Mouse (Mus musculus) forebrain, embryonic 14.5 days (tissue): ENCODE measurements at regions not wholly inside any gene's neighbourhood (a gene's known extent, or its start where the extent isn't known, plus 50 kb on each side); places are given as distances from the start of the nearest gene placed in this dataset.

Experiments
- ATAC-seq: fragments of 200-750 bp; cut with Nextera tagmentation; 2 replicates; pipeline ENCODE4 v1.8.0; 2017; ENCODE audit warnings: mild to moderate bottlenecking, moderate library complexity
- DNase-seq: peaks from one replicate; pipeline ENCODE4 v3.0.0-alpha.2; 2015; ENCODE audit warnings: low spot score
- H3K27ac ChIP-seq: fragments of 300-500 bp; sonication (generic); 2 replicates; pipeline ENCODE4 v1.5.1; 2014; ENCODE audit warnings: low read depth, mild to moderate bottlenecking, control low read depth, low read length, moderate library complexity
- H3K27me3 ChIP-seq: fragments of 300-500 bp; sonication (generic); replicated peaks from 2 replicates; pipeline ENCODE4 v1.6.1; 2014; ENCODE audit warnings: low read length, control low read depth, mixed read lengths; ENCODE audit not compliant: control insufficient read depth, insufficient read depth
- H3K36me3 ChIP-seq: fragments of 300-500 bp; sonication (generic); 2 replicates; pipeline ENCODE4 v1.6.1; 2014; ENCODE audit warnings: low read length, control low read depth; ENCODE audit not compliant: control insufficient read depth, insufficient read depth
- H3K4me1 ChIP-seq: fragments of 300-500 bp; sonication (generic); 2 replicates; pipeline ENCODE4 v1.6.1; 2014; ENCODE audit warnings: antibody characterized with exemption, low read length, control low read depth; ENCODE audit not compliant: control insufficient read depth, insufficient read depth
- H3K4me2 ChIP-seq: fragments of 300-500 bp; sonication (generic); 2 replicates; pipeline ENCODE4 v1.6.1; 2014; ENCODE audit warnings: mild to moderate bottlenecking, control low read depth, low read length
- H3K4me3 ChIP-seq: fragments of 300-500 bp; sonication (generic); 2 replicates; pipeline ENCODE4 v1.5.1; 2014; ENCODE audit warnings: low read depth, low read length, control low read depth
- H3K9ac ChIP-seq: fragments of 300-500 bp; sonication (generic); 2 replicates; pipeline ENCODE4 v1.6.1; 2014; ENCODE audit warnings: mild to moderate bottlenecking, low read length, control low read depth, moderate library complexity
- H3K9me3 ChIP-seq: fragments of 300-500 bp; sonication (generic); replicated peaks from 2 replicates; pipeline ENCODE4 v1.6.1; 2016; ENCODE audit warnings: low read length, control low read depth, mixed read lengths; ENCODE audit not compliant: control insufficient read depth
- WGBS: fragments of 180-500 bp; shearing (Covaris S2); extraction: QIAGEN DNeasy Blood & Tissue Kit; methylation state at CpG from one replicate; pipeline ENCODE4 v1.1.7; 2014; 5-methylcytosine and 5-hydroxymethylcytosine counted together

GRCm38 (mm10) chr8:59265685-59266084 is 353.2 kb upstream of the Galntl6 start:
- no peaks in the 10 kb centered on the region for H3K9me3 ChIP-seq
- H3K36me3 ChIP-seq: no peaks in the 10 kb centered on the region
- no peak overlapping the region for H3K4me2 ChIP-seq
- no peaks in the 10 kb centered on the region for H3K27me3 ChIP-seq
- H3K27ac ChIP-seq: no peak overlapping the region
- no peaks in the 10 kb centered on the region for H3K4me1 ChIP-seq
- DNase-seq (no peak), ATAC-seq (no peak)
- H3K9ac ChIP-seq: no peak overlapping the region
- no peak overlapping the region for H3K4me3 ChIP-seq

DNA sequence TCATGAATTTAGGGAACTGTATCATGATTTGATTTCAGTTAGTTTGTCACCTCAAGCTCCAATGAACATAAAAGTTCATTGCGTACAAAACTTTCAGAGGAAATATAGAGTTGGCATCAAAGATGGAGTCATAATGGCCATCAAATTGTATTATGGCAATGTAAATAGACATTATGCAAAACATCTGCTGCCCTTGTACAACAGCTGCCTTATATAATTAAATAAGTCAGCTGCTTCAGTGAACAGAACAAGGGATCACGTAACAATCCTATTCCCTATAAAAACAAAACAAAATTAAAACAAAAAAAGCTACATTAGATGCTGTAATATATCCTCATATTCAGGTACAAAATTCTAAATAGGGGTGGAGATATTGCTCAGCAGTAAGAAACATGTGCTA is 320.4 kb upstream of the Galntl6 start:
- Histone ChIP-seq H3K9me3 (no peaks in the 10 kb centered on the region), H3K27ac (no peak overlapping the region), H3K9ac (no peak overlapping the region), H3K4me2 (no peak overlapping the region), H3K36me3 (no peaks in the 10 kb centered on the region), H3K27me3 (no peaks in the 10 kb centered on the region), H3K4me3 (no peak overlapping the region), H3K4me1 (no peaks in the 10 kb centered on the region)
- DNase-seq: no peak
- no peak for ATAC-seq
- WGBS: 86% methylated on average over 2 of the region's 2 CpGs

DNA sequence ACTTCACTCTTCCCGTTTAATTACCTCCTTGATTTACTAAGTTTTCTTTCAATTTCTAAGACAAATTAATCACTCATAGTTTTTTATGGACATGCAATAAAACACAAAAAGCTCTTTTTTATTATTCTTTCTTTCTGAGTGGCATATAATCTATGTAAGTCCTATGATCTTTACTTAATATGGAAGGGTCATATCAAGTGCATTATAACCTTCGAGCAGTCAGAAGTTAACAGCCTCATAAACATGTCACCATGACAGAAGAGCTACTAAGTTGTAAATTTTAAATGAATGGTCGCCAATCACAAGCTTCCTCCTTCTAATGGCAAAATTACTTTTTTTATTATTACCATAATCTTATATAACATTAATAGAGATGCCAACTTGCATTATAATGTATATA is 312.2 kb upstream of the Galntl6 start:
- DNase-seq: no peak
- Histone ChIP-seq H3K27me3 (no peaks in the 10 kb centered on the region), H3K27ac (no peak overlapping the region), H3K36me3 (no peaks in the 10 kb centered on the region), H3K4me3 (no peak overlapping the region), H3K9me3 (no peaks in the 10 kb centered on the region), H3K4me1 (no peaks in the 10 kb centered on the region), H3K9ac (no peak overlapping the region), H3K4me2 (no peak overlapping the region)
- 85% methylated on average over 3 of the region's 3 CpGs for WGBS
- no peak for ATAC-seq

DNA sequence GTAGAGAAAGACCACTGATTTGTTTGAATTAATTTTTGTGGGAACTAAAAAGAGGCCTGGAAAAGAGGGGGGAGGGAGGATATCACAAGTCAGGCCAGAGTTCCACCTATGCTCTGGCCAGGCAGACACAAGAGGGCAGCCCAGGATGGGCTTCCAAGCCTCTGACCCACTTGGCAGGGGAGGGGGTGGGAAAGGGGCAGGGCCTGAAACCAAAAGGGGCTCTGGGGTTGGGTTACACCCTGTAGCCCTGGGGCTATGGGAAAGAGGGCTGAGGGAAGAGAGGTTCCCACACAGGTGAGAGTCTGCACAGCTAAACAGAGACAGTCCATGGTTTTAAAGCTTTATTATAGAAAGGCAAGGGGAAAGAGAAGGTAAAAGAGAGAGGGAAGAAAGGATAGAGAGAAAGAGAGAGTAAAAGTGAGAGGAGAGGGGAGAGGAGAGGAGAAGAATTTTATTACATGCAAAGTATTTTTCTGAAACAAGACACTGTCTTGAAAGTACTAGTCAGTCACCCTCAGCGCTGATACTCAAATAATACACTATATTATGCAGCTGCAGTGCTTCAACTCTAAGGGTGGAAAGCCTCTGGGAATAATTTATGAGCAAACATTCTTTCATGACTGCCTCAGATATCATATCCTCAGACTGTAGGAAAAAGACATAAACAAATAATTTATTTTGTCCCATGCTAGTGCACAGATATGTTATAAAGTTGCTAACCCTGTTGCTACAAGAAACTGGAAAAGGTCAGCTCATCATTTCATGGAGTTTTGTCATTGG is 262.3 kb upstream of the Galntl6 start:
- ATAC-seq: no peak
- no peaks in the 10 kb centered on the region for H3K9me3 ChIP-seq
- DNase-seq: no peak
- no peak overlapping the region for H3K4me3 ChIP-seq
- H3K36me3 ChIP-seq: no peaks in the 10 kb centered on the region
- no peaks in the 10 kb centered on the region for H3K27me3 ChIP-seq
- no peak overlapping the region for H3K4me2 ChIP-seq
- H3K27ac ChIP-seq: no peak overlapping the region
- no peaks in the 10 kb centered on the region for H3K4me1 ChIP-seq
- WGBS: 51% methylated on average over 1 of the region's 1 CpGs
- H3K9ac ChIP-seq: no peak overlapping the region

DNA sequence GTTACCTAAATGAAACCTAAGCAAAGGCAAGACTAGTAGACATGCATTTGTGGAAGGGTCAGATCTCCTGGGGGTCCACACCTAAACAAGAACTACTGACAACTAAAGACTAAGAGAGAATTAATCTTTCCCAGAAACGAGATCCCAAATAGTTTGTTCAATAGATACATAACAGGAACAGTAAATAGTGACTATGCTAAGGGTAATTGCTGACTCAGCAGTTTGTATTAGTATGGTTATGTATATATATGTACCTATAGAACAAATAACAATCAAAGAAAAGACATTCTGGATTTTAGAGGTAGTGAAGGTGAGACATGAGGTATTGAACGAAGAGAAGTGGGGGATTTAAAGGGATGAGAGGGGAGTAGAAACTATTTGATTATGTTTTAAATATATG is 218.3 kb upstream of the Galntl6 start:
- Histone ChIP-seq H3K36me3 (no peaks in the 10 kb centered on the region), H3K27me3 (no peaks in the 10 kb centered on the region), H3K27ac (no peak overlapping the region), H3K9me3 (no peaks in the 10 kb centered on the region), H3K9ac (no peak overlapping the region), H3K4me3 (no peak overlapping the region), H3K4me1 (no peaks in the 10 kb centered on the region), H3K4me2 (no peak overlapping the region)
- ATAC-seq (no peak), DNase-seq (no peak)
- 85% methylated on average over 2 of the region's 2 CpGs for WGBS

- no peak overlapping the region for H3K27ac ChIP-seq
- WGBS: 49% methylated on average over 3 of the region's 3 CpGs
- H3K4me2 ChIP-seq: no peak overlapping the region
- no peak overlapping the region for H3K4me3 ChIP-seq
- DNase-seq: peak; percentile 3
- H3K36me3 ChIP-seq: no peaks in the 10 kb centered on the region
- H3K9ac ChIP-seq: no peak overlapping the region
- no peak for ATAC-seq
- no peaks in the 10 kb centered on the region for H3K9me3 ChIP-seq
- no peaks in the 10 kb centered on the region for H3K4me1 ChIP-seq
- no peaks in the 10 kb centered on the region for H3K27me3 ChIP-seq
Measured at GRCm38 (mm10) chr8:59113221-59113620, 200.8 kb upstream of the Galntl6 start.

DNA sequence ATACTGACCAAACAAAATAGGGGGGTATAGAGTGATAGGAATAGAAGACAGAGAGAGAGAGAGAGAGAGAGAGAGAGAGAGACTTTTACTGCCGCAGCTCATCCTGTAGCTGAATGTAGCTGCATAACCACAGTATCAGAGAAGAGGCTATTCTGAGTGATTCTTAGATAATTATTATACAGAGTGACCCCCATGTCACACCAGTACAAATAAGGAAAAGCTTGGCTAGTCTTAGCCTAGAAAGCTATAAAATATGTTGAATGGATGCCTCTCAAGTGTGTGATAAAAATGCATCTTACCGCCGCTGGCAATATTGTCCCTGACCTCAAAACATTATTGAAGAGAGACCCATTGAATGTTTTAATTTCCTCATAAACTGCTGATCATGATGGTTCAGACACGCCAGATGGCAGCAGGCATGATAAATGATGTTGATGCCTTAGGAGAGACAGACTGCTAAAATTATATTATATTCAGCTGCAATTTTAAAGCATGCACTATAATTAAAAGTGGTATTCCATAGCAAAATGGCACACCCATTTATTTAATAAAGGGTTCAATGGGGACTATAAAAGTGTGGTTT is 178.9 kb upstream of the Galntl6 start:
- Histone ChIP-seq H3K27me3 (no peaks in the 10 kb centered on the region), H3K9ac (no peak overlapping the region), H3K36me3 (no peaks in the 10 kb centered on the region), H3K9me3 (no peaks in the 10 kb centered on the region), H3K27ac (no peak overlapping the region), H3K4me3 (no peak overlapping the region), H3K4me1 (no peaks in the 10 kb centered on the region), H3K4me2 (no peak overlapping the region)
- ATAC-seq (no peak), DNase-seq (no peak)
- WGBS: 92% methylated on average over 4 of the region's 4 CpGs
